Mouse (Mus musculus) 3134 (cell line): ENCODE results near the gene AC124108.1.

Experiments used
- DNase-seq: peaks from one replicate; pipeline ENCODE4 v3.0.0-alpha.2; 2011; ENCODE audit warnings: low spot score; ENCODE audit not compliant: insufficient read length; ENCODE audit errors: extremely low read depth

AC124108.1 gene

GRCm38 (mm10) chr1:132237585-132238159 lies 46.4 kb downstream of the AC124108.1 start:
- no peak for DNase-seq

DNA sequence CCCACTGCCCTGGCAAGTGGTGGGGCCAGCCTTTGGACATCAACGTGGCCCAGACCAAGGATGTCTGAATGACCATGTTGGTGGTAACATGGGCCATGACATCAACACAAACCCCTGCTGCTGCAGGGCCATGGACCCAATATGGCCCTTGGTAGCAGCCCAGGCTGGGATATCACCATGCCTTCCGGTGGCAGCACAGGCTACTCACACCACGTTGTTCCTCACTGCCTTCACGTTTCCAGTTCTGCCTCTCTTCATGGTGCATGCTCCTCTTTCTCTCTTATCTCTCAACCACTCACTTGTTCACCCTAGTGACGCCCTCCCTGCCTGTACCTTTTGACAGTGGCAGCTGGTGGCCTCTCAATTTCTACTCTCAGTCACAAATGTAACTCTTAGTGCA lies 53.8 kb downstream of the AC124108.1 start:
- DNase-seq, result no peak

- no peak for DNase-seq
Measured at GRCm38 (mm10) chr1:132246137-132246536, 54.9 kb downstream of the AC124108.1 start.

GRCm38 (mm10) chr1:132246641-132247040 lies 55.4 kb downstream of the AC124108.1 start:
- no peak for DNase-seq

DNA sequence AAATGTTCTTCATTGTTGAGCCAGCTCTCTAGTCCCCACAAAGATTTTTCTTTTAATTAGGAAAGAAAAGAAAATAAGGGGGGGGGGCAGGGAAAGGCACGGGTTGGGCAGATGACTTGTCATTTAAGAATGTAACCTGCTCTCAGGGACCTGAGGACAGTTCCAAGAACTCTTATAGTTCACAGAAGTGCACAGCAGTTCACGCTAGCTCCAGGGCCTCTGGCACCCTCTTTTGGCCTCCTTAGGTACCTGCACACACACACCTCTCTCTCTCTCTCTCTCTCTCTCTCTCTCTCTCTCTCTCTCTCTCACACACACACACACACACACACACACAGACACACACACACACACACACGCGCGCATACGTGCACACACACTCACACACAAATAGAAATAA lies 63.2 kb downstream of the AC124108.1 start:
- DNase-seq, result peak; percentile 20
